Mouse (Mus musculus): ENCODE measurements at regions not wholly inside any gene's neighbourhood (a gene's known extent, or its start where the extent isn't known, plus 50 kb on each side); places are given as distances from the start of the nearest gene placed in this dataset.

DNA sequence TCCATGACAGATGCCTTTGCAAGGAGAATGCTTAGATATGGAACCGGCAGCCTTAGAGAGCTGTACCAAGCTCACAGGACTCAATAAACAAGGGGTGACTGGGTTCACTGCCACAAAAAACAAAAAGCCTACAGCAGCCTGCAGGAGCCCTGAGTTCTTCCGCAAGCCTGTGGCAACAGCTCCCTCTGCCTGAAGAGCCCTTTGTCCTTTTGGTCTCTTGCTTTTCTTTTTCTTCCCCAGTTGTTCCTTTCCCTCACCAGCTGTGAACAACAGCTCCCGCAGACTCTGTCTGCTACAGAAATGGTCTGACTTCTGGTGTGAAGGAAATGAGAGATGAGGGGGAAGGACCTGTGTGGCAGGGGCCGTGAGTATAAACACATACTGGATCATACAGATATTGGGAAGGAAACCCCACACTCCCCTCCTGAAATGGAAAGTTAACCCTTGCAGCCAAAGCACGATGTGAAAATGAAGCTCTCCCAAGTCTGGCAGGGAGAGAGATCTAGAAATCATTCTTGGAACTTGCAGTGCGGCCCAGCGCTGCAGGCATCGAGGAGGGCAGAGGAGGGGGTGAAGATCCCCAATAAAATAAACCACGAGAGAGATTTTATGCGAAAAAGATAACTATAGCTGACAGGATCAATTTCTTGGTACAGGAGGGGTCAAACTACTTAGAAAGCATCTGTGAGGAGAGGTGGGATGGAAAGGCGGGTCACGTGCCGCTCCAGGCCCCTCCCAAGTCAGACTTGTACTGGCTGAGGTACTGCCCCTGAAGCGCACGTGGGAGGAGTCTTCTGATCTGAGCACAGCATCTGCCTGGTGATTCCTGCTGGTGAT, 276.7 kb downstream of the Rngtt start:
- no peak overlapping the region for H3K4me3 ChIP-seq (ENCODE audit: insufficient read depth, poor library complexity, severe bottlenecking)

DNA sequence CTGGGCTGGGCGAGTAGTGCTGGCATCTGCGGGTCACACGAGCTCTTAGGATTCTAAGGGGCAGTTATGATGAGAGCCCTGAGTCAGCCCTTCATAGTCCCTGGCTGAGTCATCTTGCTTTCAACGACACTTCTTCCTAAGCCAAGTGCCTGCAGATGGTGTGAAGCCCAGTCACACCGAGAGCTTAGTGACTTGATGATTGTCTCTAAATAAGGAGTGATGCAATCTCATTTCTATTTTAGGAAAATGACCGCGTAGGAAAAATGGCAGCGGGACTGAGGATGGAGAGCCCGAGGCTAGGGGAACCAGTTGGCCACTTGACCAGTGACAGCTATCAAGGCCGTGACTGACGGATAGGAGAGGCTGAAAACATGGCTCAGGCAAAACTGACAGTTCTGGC, 277.6 kb downstream of the Rngtt start:
- H3K27me3 ChIP-seq (ENCODE audit: control insufficient read depth, insufficient read depth, insufficient read length): no peaks in the 10 kb centered on the region
- no peaks in the 10 kb centered on the region for H3K79me3 ChIP-seq (ENCODE audit: low read depth)
- no peak overlapping the region for H3K4me3 ChIP-seq (ENCODE audit: insufficient read depth, poor library complexity, severe bottlenecking)
- H3K79me2 ChIP-seq (ENCODE audit: control insufficient read depth, insufficient read depth): no peaks in the 10 kb centered on the region
- H3ac ChIP-seq (ENCODE audit: control insufficient read depth, insufficient read length, low read depth): no peak overlapping the region
- no peaks in the 10 kb centered on the region for H3K36me3 ChIP-seq (ENCODE audit: control insufficient read depth, insufficient read depth)
- no peak for TF ChIP-seq USF1 (IDR thresholded peaks at IDR 0.05; ENCODE audit: low read depth)
- TF ChIP-seq CEBPB (IDR thresholded peaks at IDR 0.05; ENCODE audit: low read depth): peak; percentile 84
- TF ChIP-seq MYOD1 (IDR thresholded peaks at IDR 0.05; ENCODE audit: control insufficient read depth, insufficient read length, low read depth): no peak
- TF ChIP-seq MAX (IDR thresholded peaks at IDR 0.05): no peak
- no peak for TF ChIP-seq FOSL1 (IDR thresholded peaks at IDR 0.05; ENCODE audit: insufficient read depth, low read length, poor library complexity, severe bottlenecking)
- no peak for TF ChIP-seq MYOG (IDR thresholded peaks at IDR 0.05; ENCODE audit: control insufficient read depth, extremely low read depth, insufficient read length)
- TF ChIP-seq CTCF (IDR thresholded peaks at IDR 0.05; ENCODE audit: control insufficient read depth, insufficient read depth, insufficient read length): no peak

More for the DNA sequence above, 276.7 kb downstream of the Rngtt start:
- TF ChIP-seq USF1 (IDR thresholded peaks at IDR 0.05; ENCODE audit: low read depth) (peak; percentile 91), MAX (IDR thresholded peaks at IDR 0.05) (no peak)
- H3K27me3 ChIP-seq (ENCODE audit: control insufficient read depth, insufficient read depth, insufficient read length): no peaks in the 10 kb centered on the region
- no peak overlapping the region for H3ac ChIP-seq (ENCODE audit: control insufficient read depth, insufficient read length, low read depth)
- no peaks in the 10 kb centered on the region for H3K79me2 ChIP-seq (ENCODE audit: control insufficient read depth, insufficient read depth)
- H3K79me3 ChIP-seq (ENCODE audit: low read depth): no peaks in the 10 kb centered on the region
- H3K36me3 ChIP-seq (ENCODE audit: control insufficient read depth, insufficient read depth): no peaks in the 10 kb centered on the region

DNA sequence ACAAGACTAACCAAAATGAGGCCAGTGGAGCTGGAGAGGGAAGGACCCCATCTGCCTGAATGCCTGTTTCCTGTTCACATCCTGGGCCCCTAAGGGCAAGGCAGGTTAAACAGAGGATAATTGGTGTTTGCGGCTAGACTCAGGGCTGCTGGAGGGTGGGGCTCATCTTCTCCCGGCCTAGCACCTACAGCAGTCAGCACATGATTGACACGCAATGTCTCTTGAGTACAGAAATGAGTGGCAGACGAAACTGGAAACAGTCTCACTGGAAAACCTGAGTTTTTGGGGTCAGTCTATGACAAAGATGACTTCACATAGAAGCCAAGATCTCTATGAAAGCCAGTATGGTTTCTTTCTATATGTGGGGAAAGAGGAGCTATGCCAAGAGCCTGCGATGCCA, 278.0 kb downstream of the Rngtt start:
- Histone ChIP-seq H3K79me2 (ENCODE audit: control insufficient read depth, insufficient read depth) (no peaks in the 10 kb centered on the region), H3K27me3 (ENCODE audit: control insufficient read depth, insufficient read depth, insufficient read length) (no peaks in the 10 kb centered on the region), H3K4me3 (ENCODE audit: insufficient read depth, poor library complexity, severe bottlenecking) (no peak overlapping the region), H3K36me3 (ENCODE audit: control insufficient read depth, insufficient read depth) (no peaks in the 10 kb centered on the region), H3K79me3 (ENCODE audit: low read depth) (no peaks in the 10 kb centered on the region), H3ac (ENCODE audit: control insufficient read depth, insufficient read length, low read depth) (no peak overlapping the region)
- no peak for TF ChIP-seq CTCF (IDR thresholded peaks at IDR 0.05; ENCODE audit: control insufficient read depth, insufficient read depth, insufficient read length)

DNA sequence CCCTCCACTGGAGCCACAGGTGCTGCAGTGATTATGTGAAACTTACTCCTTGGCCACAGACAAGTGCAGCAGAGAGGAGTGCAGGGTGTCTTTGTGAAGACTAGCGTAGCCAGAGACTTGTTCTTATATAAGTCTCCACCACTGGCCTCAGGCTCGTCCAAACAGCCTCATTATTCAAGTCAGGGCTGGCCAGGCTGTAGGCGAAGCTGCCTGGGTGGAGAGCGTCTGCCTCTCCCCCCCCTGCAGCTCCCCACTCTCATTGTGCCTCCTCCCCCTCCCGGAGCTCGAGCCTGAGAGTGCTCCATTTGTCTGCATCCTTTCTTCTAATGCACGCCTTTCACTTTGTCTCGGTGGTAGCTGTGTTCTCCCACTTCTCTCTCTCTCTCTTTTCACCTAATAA, 279.1 kb downstream of the Rngtt start:
- Histone ChIP-seq H3K79me3 (ENCODE audit: low read depth) (no peaks in the 10 kb centered on the region), H3K4me3 (ENCODE audit: insufficient read depth, poor library complexity, severe bottlenecking) (no peak overlapping the region), H3K36me3 (ENCODE audit: control insufficient read depth, insufficient read depth) (no peaks in the 10 kb centered on the region), H3ac (ENCODE audit: control insufficient read depth, insufficient read length, low read depth) (no peak overlapping the region), H3K79me2 (ENCODE audit: control insufficient read depth, insufficient read depth) (no peaks in the 10 kb centered on the region), H3K27me3 (ENCODE audit: control insufficient read depth, insufficient read depth, insufficient read length) (no peaks in the 10 kb centered on the region)
- TF ChIP-seq MYOG (IDR thresholded peaks at IDR 0.05; ENCODE audit: control insufficient read depth, extremely low read depth, insufficient read length): no peak
- no peak for TF ChIP-seq MYOD1 (IDR thresholded peaks at IDR 0.05; ENCODE audit: control insufficient read depth, insufficient read length, low read depth)
- TF ChIP-seq USF1 (IDR thresholded peaks at IDR 0.05; ENCODE audit: low read depth): no peak
- no peak for TF ChIP-seq MAX (IDR thresholded peaks at IDR 0.05)
- TF ChIP-seq CEBPB (IDR thresholded peaks at IDR 0.05; ENCODE audit: low read depth): no peak
- TF ChIP-seq FOSL1 (IDR thresholded peaks at IDR 0.05; ENCODE audit: insufficient read depth, low read length, poor library complexity, severe bottlenecking): no peak
- no peak for TF ChIP-seq CTCF (IDR thresholded peaks at IDR 0.05; ENCODE audit: control insufficient read depth, insufficient read depth, insufficient read length)

DNA sequence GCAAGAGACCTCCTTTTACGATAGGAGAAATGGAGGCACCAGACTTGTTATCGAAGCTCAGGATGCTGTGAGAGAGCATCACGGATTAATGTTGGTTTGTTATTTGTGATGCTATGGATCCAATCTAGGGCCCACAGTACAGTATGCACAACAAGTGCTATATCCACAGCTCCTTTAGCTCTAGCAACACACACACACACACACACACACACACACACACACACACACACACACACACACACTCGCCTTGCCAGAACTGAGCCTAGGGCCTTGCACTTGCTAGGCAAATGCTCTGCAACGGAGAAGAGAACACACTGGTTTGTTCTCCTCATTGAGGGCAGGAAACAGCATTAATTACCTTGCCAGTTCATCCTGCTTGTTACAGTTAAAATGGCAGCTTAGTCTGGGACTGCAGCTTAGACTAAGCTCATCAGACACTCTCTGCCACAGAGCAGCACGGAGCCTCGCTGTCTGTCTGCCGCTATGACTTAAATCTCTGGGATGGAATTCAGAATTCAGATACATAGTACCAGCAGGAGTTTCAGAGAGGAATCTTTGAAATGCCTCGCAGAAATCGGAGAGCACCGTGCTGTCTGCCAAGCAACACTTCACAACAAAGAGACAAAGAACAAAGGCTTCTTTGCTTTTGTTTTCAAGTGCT, 285.0 kb downstream of the Rngtt start:
- H3K36me3 ChIP-seq (ENCODE audit: control insufficient read depth, insufficient read depth): no peaks in the 10 kb centered on the region
- TF ChIP-seq USF1 (IDR thresholded peaks at IDR 0.05; ENCODE audit: low read depth): no peak
- TF ChIP-seq MYOG (IDR thresholded peaks at IDR 0.05; ENCODE audit: control insufficient read depth, extremely low read depth, insufficient read length): no peak
- TF ChIP-seq CEBPB (IDR thresholded peaks at IDR 0.05; ENCODE audit: low read depth): no peak
- TF ChIP-seq FOSL1 (IDR thresholded peaks at IDR 0.05; ENCODE audit: insufficient read depth, low read length, poor library complexity, severe bottlenecking): no peak
- TF ChIP-seq CTCF (IDR thresholded peaks at IDR 0.05; ENCODE audit: control insufficient read depth, insufficient read depth, insufficient read length): no peak
- TF ChIP-seq MYOD1 (IDR thresholded peaks at IDR 0.05; ENCODE audit: control insufficient read depth, insufficient read length, low read depth): no peak
- TF ChIP-seq MAX (IDR thresholded peaks at IDR 0.05): no peak
- no peak overlapping the region for H3K4me3 ChIP-seq (ENCODE audit: insufficient read depth, poor library complexity, severe bottlenecking)
- H3K27me3 ChIP-seq (ENCODE audit: control insufficient read depth, insufficient read depth, insufficient read length): no peaks in the 10 kb centered on the region
- no peaks in the 10 kb centered on the region for H3K79me2 ChIP-seq (ENCODE audit: control insufficient read depth, insufficient read depth)
- H3ac ChIP-seq (ENCODE audit: control insufficient read depth, insufficient read length, low read depth): no peak overlapping the region
- no peaks in the 10 kb centered on the region for H3K79me3 ChIP-seq (ENCODE audit: low read depth)

DNA sequence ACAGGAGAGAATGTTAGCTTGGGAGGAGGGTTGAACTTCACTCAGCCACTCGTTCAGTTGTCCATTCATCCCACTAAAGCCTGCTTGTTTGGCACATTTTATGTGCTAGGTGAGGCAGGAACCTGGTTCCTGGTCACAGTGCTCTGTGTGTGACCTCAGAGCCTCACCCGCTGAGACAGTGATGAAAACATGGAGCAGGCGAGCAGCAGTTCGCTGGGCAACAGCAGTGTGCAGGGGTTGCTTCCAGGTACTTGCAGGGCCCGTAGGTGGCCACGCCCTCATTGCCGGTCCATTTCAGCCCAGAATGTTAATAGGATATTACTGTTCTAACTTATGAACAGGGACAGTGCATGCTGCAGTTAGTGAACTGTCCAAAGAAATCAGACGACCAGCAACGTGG, 285.7 kb downstream of the Rngtt start:
- TF ChIP-seq MYOG (IDR thresholded peaks at IDR 0.05; ENCODE audit: control insufficient read depth, extremely low read depth, insufficient read length): no peak
- no peak for TF ChIP-seq USF1 (IDR thresholded peaks at IDR 0.05; ENCODE audit: low read depth)
- no peak for TF ChIP-seq FOSL1 (IDR thresholded peaks at IDR 0.05; ENCODE audit: insufficient read depth, low read length, poor library complexity, severe bottlenecking)
- TF ChIP-seq MYOD1 (IDR thresholded peaks at IDR 0.05; ENCODE audit: control insufficient read depth, insufficient read length, low read depth): no peak
- TF ChIP-seq CEBPB (IDR thresholded peaks at IDR 0.05; ENCODE audit: low read depth): no peak
- TF ChIP-seq MAX (IDR thresholded peaks at IDR 0.05): no peak
- TF ChIP-seq CTCF (IDR thresholded peaks at IDR 0.05; ENCODE audit: control insufficient read depth, insufficient read depth, insufficient read length): no peak
- Histone ChIP-seq H3K79me2 (ENCODE audit: control insufficient read depth, insufficient read depth) (no peaks in the 10 kb centered on the region), H3K4me3 (ENCODE audit: insufficient read depth, poor library complexity, severe bottlenecking) (no peak overlapping the region), H3K79me3 (ENCODE audit: low read depth) (no peaks in the 10 kb centered on the region), H3ac (ENCODE audit: control insufficient read depth, insufficient read length, low read depth) (no peak overlapping the region), H3K27me3 (ENCODE audit: control insufficient read depth, insufficient read depth, insufficient read length) (no peaks in the 10 kb centered on the region), H3K36me3 (ENCODE audit: control insufficient read depth, insufficient read depth) (no peaks in the 10 kb centered on the region)
